Mouse (Mus musculus): ENCODE data around the gene Kcna2.

DNA sequence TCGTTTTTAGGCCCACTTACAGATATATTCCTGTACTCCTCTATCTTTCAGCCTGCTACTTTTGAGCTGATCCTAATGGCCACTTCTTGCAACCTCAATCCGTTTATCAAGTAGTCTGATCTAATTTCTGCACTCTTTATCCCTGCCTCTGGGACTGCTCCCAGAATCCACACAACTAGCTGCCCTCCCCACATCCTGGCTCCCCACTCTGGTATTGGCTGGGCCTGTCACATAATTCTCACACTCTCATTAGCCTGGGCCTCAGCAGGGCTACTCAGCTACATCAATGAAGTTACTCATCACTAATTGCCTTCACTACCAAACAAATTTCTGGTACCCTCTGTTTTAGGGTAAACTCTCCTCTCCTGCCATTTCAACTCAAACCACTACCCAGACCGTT lies 49.5 kb downstream of the Kcna2 start:
- TF ChIP-seq CTCF (IDR thresholded peaks at IDR 0.05; ENCODE audit: low read depth, low read length) (no peak), POLR2A (IDR thresholded peaks at IDR 0.05; ENCODE audit: extremely low read depth, insufficient read depth, low read length) (no peak)

All from liver, adult 2 months (tissue).